Mouse (Mus musculus): Measurements from ENCODE around the gene 2410015M20Rik.
"Not testable (repeated sequence)": the region's sequence is repeated elsewhere in the genome, so short reads cannot be mapped to it uniquely, and the experiment has no call there.

DNA sequence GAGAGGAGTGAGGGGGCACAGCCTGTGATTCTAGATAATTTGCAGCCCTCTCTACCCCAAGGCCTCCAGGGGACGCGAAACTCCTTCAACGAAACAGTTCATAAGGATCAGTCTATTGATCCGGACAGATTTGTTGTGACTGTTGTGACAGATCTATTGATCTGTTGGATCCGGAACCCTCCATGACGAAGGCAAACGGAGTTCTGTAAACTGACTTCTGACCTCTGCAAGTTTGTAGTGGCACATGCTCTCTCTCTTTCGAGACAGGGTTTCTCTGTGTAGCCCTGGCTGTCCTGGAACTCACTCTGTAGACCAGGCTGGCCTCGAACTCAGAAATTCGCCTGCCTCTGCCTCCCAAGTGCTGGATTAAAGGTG is 3.0 kb upstream of the 2410015M20Rik start:
- not testable (repeated sequence) for TF ChIP-seq CTCF (IDR thresholded peaks at IDR 0.05; ENCODE audit: low read depth, low read length); POLR2A (IDR thresholded peaks at IDR 0.05; ENCODE audit: extremely low read depth, insufficient read depth, low read length)
